Mouse (Mus musculus) forebrain, embryonic 13.5 days (tissue): ENCODE results near the gene Ndufs1. TPM values are rescaled to one million over a fixed set of nuclear protein-coding genes. Genes with fewer than 3 reads are reported as not detected.
"Not testable (repeated sequence)": the region's sequence is repeated elsewhere in the genome, so short reads cannot be mapped to it uniquely, and the experiment has no call there.

Experiments
- ATAC-seq: fragments of 200-750 bp; cut with Nextera tagmentation; 2 replicates; pipeline ENCODE4 v1.8.0; 2017
- H3K27ac ChIP-seq: fragments of 300-500 bp; sonication (generic); 2 replicates; pipeline ENCODE4 v1.5.1; 2015; ENCODE audit warnings: inconsistent platforms, mild to moderate bottlenecking, moderate library complexity
- H3K27me3 ChIP-seq: fragments of 300-500 bp; sonication (generic); 2 replicates; pipeline ENCODE4 v1.6.1; 2015; ENCODE audit warnings: mild to moderate bottlenecking, inconsistent platforms
- H3K36me3 ChIP-seq: fragments of 300-500 bp; sonication (generic); 2 replicates; pipeline ENCODE4 v1.6.1; 2015; ENCODE audit warnings: mild to moderate bottlenecking, inconsistent platforms; ENCODE audit not compliant: poor library complexity, severe bottlenecking
- H3K4me1 ChIP-seq: fragments of 300-500 bp; sonication (generic); 2 replicates; pipeline ENCODE4 v1.6.1; 2015; ENCODE audit warnings: inconsistent platforms
- H3K4me2 ChIP-seq: fragments of 300-500 bp; sonication (generic); 2 replicates; pipeline ENCODE4 v1.6.1; 2015; ENCODE audit warnings: inconsistent platforms, mild to moderate bottlenecking, moderate library complexity
- H3K4me3 ChIP-seq: fragments of 300-500 bp; sonication (generic); 2 replicates; pipeline ENCODE4 v1.5.1; 2015; ENCODE audit warnings: mild to moderate bottlenecking, inconsistent platforms
- H3K9ac ChIP-seq: fragments of 300-500 bp; sonication (generic); 2 replicates; pipeline ENCODE4 v1.6.1; 2015; ENCODE audit warnings: mild to moderate bottlenecking, inconsistent platforms
- H3K9me3 ChIP-seq: fragments of 300-500 bp; sonication (generic); replicated peaks from 2 replicates; pipeline ENCODE4 v1.6.1; 2016; ENCODE audit warnings: inconsistent platforms
- WGBS: fragments of 180-500 bp; shearing (Covaris S2); methylation state at CpG from one replicate; pipeline ENCODE4 v1.1.7; 2015; 5-methylcytosine and 5-hydroxymethylcytosine counted together
- polyA plus RNA-seq: library from polyadenylated mRNA; unstranded; fragments of >200 nt; fragmentation: Nextera tagmentation; extraction: Ambion mirVana; gene quantifications from 2 replicates; pipeline ENCODE4 v1.2.1, GENCODE M21; 2015

Ndufs1 gene
- polyA plus RNA-seq, 1 experiment from 2014 or later: 119 TPM

GRCm38 (mm10) chr1:63181019-63181418, 4.4 kb upstream of the Ndufs1 start:
- peaks cover 27% of the 10 kb centered on the region for H3K36me3 ChIP-seq
- H3K4me2 ChIP-seq: no peak overlapping the region
- no peaks in the 10 kb centered on the region for H3K27me3 ChIP-seq
- peaks cover 21% of the 10 kb centered on the region for H3K4me1 ChIP-seq
- H3K27ac ChIP-seq: peak overlapping the region; percentile 40; the same call in 1 of the 2 replicates
- peak; percentile 75 for ATAC-seq
- H3K9ac ChIP-seq: no peak overlapping the region
- H3K9me3 ChIP-seq: no peaks in the 10 kb centered on the region
- WGBS: 3% methylated on average over 3 of the region's 3 CpGs
- H3K4me3 ChIP-seq: no peak overlapping the region

DNA sequence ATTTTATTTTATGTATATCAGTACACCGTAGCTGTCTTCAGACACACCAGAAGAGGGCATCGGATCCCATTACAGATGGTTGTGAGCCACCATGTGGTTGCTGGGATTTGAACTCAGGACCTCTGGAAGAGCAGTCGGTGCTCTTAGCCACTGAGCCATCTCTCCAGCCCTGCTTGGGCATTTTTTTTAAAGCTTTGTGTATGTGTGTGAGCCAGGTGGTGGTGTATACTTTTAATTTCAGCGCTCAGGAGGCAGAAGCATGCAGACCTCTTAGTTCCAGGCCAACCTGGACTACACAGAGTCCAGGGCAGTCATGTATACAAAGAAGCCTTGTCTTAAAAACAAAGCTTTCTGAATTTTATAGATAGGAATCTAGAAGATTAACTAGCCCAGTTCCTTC, 3.9 kb upstream of the Ndufs1 start:
- H3K9ac ChIP-seq, H3K27me3 ChIP-seq, H3K27ac ChIP-seq, ATAC-seq, H3K9me3 ChIP-seq, H3K4me3 ChIP-seq, H3K4me2 ChIP-seq: not testable (repeated sequence)
- Histone ChIP-seq H3K4me1 (peaks cover 25% of the 10 kb centered on the region), H3K36me3 (peaks cover 27% of the 10 kb centered on the region)
- WGBS: 66% methylated on average over 4 of the region's 4 CpGs

DNA sequence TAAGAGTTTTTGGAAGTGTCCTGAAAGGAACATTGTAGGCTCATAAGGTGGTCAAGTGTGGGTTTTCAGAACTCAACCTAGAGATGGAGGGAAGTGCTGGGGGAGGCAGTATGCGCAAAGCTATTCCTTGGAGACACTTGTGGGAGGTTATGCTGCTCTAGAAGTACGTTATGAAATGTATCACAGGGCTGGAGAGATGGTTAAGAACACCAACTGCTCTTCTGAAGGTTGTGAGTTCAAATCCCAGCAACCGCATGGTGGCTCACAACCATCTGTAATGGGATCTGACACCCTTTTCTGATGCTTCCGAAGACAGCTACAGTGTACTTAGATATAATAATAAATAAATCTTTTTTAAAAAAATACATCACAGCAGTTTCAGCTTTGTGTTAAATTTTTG, 3.5 kb upstream of the Ndufs1 start:
- Histone ChIP-seq H3K4me1 (peaks cover 29% of the 10 kb centered on the region), H3K36me3 (peaks cover 27% of the 10 kb centered on the region), H3K27me3 (no peaks in the 10 kb centered on the region), H3K27ac (no peak overlapping the region), H3K4me2 (no peak overlapping the region), H3K4me3 (no peak overlapping the region), H3K9me3 (no peaks in the 10 kb centered on the region), H3K9ac (no peak overlapping the region)
- 95% methylated on average over 4 of the region's 4 CpGs for WGBS
- no peak for ATAC-seq

DNA sequence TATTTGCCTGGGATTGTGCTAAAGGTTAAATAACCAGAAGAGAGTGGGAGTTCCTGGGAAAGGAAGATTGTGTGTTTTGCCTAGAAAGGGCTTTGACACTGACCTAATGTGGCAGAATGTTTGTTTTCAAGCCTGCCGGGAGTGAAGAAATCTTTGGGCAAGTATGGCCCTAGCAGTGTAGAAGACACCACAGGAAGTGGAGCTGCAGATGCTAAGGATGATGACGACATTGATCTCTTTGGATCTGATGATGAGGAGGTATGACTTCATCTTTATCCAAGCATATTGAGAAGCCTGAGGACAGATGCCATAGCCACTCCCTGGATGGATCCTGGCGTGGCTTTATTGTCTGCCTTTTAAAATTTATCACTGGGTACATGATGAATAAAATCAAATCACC, 1.7 kb upstream of the Ndufs1 start:
- ATAC-seq: no peak
- no peaks in the 10 kb centered on the region for H3K27me3 ChIP-seq
- 78% methylated on average over 3 of the region's 3 CpGs for WGBS
- peak overlapping the region; percentile 96 for H3K9ac ChIP-seq
- H3K27ac ChIP-seq: no peak overlapping the region
- peak overlapping the region; percentile 93 for H3K4me3 ChIP-seq
- peaks cover 27% of the 10 kb centered on the region for H3K36me3 ChIP-seq
- H3K4me1 ChIP-seq: peaks cover 35% of the 10 kb centered on the region
- H3K9me3 ChIP-seq: no peaks in the 10 kb centered on the region
- H3K4me2 ChIP-seq: peak overlapping the region; percentile 79

GRCm38 (mm10) chr1:63176259-63176603, 402 bp downstream of the Ndufs1 start:
- H3K9me3 ChIP-seq: no peaks in the 10 kb centered on the region
- peaks cover 33% of the 10 kb centered on the region for H3K36me3 ChIP-seq
- WGBS: 0% methylated on average over 14 of the region's 14 CpGs
- H3K4me1 ChIP-seq: peaks cover 28% of the 10 kb centered on the region
- ATAC-seq: peak; percentile 42; the same call in 1 of the 2 replicates
- H3K4me2 ChIP-seq: peak overlapping the region; percentile 79
- peak overlapping the region; percentile 63 for H3K27ac ChIP-seq
- H3K9ac ChIP-seq: peak overlapping the region; percentile 96
- peak overlapping the region; percentile 93 for H3K4me3 ChIP-seq
- H3K27me3 ChIP-seq: no peaks in the 10 kb centered on the region

- peaks cover 37% of the 10 kb centered on the region for H3K36me3 ChIP-seq
- no peaks in the 10 kb centered on the region for H3K27me3 ChIP-seq
- peak overlapping the region; percentile 93 for H3K4me3 ChIP-seq
- peak overlapping the region; percentile 96 for H3K9ac ChIP-seq
- WGBS: 8% methylated on average over 11 of the region's 11 CpGs
- no peak for ATAC-seq
- H3K4me1 ChIP-seq: peaks cover 28% of the 10 kb centered on the region
- H3K9me3 ChIP-seq: no peaks in the 10 kb centered on the region
- H3K4me2 ChIP-seq: peak overlapping the region; percentile 79
- H3K27ac ChIP-seq: peak overlapping the region; percentile 63
These were observed 780 bp downstream of the Ndufs1 start for GRCm38 (mm10) chr1:63175853-63176252.

DNA sequence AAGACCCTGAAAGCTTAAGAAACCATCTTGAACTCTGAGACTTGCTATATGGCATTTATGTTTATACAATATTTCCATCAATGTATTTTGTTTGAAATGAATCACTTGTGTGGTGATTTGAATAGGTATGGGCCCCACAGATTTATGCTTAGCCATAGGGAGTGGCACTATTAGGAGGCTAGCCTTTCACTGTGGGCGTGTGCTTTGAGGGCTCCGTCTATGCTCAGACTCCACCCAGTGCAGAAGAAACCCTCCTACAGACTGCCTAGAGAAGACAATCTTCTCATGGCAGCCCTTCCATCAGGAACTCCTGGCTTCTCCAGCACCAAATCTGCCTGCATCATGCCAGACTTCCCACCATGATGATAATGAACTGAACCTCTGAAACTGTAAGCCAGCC, 8.0 kb downstream of the Ndufs1 start:
- no peaks in the 10 kb centered on the region for H3K27me3 ChIP-seq
- H3K9ac ChIP-seq: no peak overlapping the region
- no peak for ATAC-seq
- no peak overlapping the region for H3K27ac ChIP-seq
- no peak overlapping the region for H3K4me2 ChIP-seq
- peaks cover 70% of the 10 kb centered on the region for H3K36me3 ChIP-seq
- H3K4me1 ChIP-seq: no peaks in the 10 kb centered on the region
- WGBS: 96% methylated on average over 2 of the region's 2 CpGs
- H3K4me3 ChIP-seq: no peak overlapping the region
- no peaks in the 10 kb centered on the region for H3K9me3 ChIP-seq

GRCm38 (mm10) chr1:63140231-63140630, 36.4 kb downstream of the Ndufs1 start:
- H3K4me2 ChIP-seq: no peak overlapping the region
- no peak overlapping the region for H3K4me3 ChIP-seq
- H3K4me1 ChIP-seq: no peaks in the 10 kb centered on the region
- ATAC-seq: no peak
- no peaks in the 10 kb centered on the region for H3K9me3 ChIP-seq
- no peaks in the 10 kb centered on the region for H3K27me3 ChIP-seq
- WGBS: 97% methylated on average over 13 of the region's 13 CpGs
- no peak overlapping the region for H3K27ac ChIP-seq
- H3K9ac ChIP-seq: no peak overlapping the region
- peaks cover 53% of the 10 kb centered on the region for H3K36me3 ChIP-seq

- not testable (repeated sequence) for H3K27me3 ChIP-seq, H3K9ac ChIP-seq, ATAC-seq, H3K4me1 ChIP-seq, H3K4me3 ChIP-seq, H3K9me3 ChIP-seq, H3K4me2 ChIP-seq, H3K27ac ChIP-seq
- H3K36me3 ChIP-seq: peaks cover 37% of the 10 kb centered on the region
- WGBS: 97% methylated on average over 1 of the region's 1 CpGs
These were observed 38.0 kb downstream of the Ndufs1 start for GRCm38 (mm10) chr1:63138586-63138985.

DNA sequence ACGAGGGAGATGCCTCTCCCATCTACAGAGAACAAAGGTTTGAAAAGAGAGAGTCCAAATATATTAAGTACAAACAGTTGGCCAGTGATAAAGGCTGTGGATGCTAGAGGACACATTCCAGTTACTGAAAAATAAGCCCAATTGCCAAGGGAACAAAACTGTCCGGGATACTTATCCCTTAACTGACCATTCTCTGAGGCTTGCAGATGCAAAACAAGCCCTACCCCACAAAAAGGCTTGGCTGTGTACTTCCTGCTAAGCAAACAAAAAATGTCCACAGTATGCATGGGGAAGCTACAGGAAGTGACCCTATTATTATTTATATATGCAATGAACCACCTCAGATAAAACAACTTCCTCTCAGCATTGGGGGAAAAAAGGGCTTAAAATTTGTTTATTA, 38.7 kb downstream of the Ndufs1 start:
- Histone ChIP-seq H3K9ac (no peak overlapping the region), H3K9me3 (no peaks in the 10 kb centered on the region), H3K4me3 (no peak overlapping the region), H3K4me1 (no peaks in the 10 kb centered on the region), H3K36me3 (peaks cover 32% of the 10 kb centered on the region), H3K27me3 (no peaks in the 10 kb centered on the region), H3K27ac (no peak overlapping the region), H3K4me2 (no peak overlapping the region)
- WGBS: 86% methylated on average over 2 of the region's 2 CpGs
- no peak for ATAC-seq

DNA sequence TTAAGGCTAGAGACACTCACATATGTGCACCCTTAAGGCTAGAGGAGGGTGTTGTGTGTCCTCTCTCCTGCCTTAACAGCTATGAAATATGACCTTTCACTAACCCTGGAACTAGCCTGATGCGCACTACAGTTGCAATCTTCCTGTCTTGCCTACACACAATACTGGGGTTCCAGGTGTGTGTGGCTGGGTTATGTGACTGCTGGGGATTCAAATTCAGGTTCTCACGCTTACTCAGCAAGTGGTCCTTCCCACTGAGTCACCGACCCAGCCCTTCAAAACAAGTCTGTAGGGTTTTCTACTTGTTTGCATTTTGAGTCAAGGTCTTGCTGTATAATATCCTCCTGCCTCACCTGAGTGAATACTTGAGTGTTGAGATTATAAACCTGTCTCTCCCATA, 42.1 kb downstream of the Ndufs1 start:
- Histone ChIP-seq H3K4me2 (no peak overlapping the region), H3K27ac (no peak overlapping the region), H3K36me3 (peaks cover 13% of the 10 kb centered on the region), H3K27me3 (no peaks in the 10 kb centered on the region), H3K4me1 (0 out of 2 replicates have a peak, but pooled peaks cover 3% of the 10 kb centered on the region), H3K4me3 (no peak overlapping the region), H3K9me3 (no peaks in the 10 kb centered on the region), H3K9ac (no peak overlapping the region)
- WGBS: 88% methylated on average over 3 of the region's 3 CpGs
- no peak for ATAC-seq

GRCm38 (mm10) chr1:63131766-63132165, 44.9 kb downstream of the Ndufs1 start:
- Histone ChIP-seq H3K4me2 (no peak overlapping the region), H3K4me1 (peaks cover 7% of the 10 kb centered on the region), H3K36me3 (peaks cover 5% of the 10 kb centered on the region), H3K27ac (no peak overlapping the region), H3K4me3 (no peak overlapping the region), H3K27me3 (no peaks in the 10 kb centered on the region), H3K9me3 (no peaks in the 10 kb centered on the region), H3K9ac (no peak overlapping the region)
- WGBS: 94% methylated on average over 11 of the region's 11 CpGs
- ATAC-seq: no peak

DNA sequence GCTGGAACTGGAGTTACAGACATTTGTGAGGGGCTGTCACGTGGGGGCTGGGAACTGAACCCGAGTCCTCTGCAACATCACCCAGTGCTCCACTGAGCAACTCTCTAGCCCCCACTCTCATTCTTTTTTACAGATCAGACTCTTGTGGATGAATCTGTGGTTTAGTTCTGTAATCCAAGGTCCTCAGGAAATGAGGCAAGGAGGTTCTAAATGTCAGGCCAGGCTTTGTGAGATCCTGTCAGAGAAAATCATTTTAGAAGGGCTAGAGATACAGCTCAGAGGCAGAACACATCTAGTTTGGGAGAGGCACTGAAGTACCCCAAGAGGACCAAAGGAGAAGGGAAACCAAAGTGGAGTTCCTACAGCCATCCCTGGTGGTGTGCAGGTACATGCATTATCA, 45.8 kb downstream of the Ndufs1 start:
- H3K4me1 ChIP-seq: peaks cover 7% of the 10 kb centered on the region
- 86% methylated on average over 2 of the region's 2 CpGs for WGBS
- H3K9ac ChIP-seq: no peak overlapping the region
- no peak overlapping the region for H3K4me2 ChIP-seq
- no peaks in the 10 kb centered on the region for H3K9me3 ChIP-seq
- no peak overlapping the region for H3K4me3 ChIP-seq
- no peaks in the 10 kb centered on the region for H3K27me3 ChIP-seq
- peaks cover 5% of the 10 kb centered on the region for H3K36me3 ChIP-seq
- no peak for ATAC-seq
- no peak overlapping the region for H3K27ac ChIP-seq
